Mouse (Mus musculus): ENCODE data around the gene Arhgap10.

The Arhgap10 gene

DNA sequence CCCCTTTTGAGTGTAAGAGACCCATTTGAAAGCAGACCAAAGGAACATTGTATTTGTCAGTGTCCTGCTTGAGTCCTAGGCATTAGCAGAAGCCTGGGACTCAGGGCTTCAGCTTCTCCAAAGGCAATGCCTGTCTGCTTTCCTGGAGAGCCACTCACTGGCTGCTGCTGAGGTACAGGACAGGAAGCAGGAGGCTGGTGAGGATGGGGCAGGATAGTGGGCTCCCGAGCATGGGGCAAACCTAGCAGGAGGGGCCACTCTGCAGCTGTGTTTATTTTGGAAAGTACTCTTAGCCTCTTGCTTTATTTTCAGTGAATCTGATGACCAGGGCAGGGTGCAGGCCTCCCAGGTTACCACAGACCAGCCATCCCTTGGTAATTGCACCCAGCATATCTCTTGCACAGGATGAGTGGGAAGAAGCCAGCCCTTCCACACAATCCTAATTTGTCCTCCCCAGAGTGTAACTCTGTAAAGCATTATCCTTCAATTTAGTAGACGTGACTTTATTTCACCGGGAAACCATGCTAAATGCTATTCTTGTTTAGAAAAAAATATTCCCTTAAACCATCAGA is 303.8 kb downstream of the Arhgap10 start:
- DNase-seq (ENCODE audit: low spot score) = no peak

DNA sequence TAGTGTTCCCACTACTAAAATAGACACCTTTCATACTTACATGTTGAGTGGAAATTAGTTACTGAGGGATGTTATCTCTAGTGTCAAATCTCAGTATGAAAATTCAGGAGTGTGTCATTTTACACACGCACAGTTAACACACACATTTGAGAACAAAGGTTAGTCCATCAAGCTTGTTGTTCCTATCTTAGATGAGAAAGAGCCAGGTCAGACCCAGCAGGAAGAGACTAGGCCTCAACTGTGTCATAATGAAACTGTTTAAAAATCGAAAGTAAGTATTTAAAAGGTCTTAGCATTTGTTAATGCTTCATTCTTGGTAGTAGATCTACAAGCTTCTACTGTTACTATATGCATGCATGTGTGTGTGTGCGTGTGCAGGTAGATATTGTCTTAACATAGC is 308.5 kb downstream of the Arhgap10 start:
- DNase-seq (ENCODE audit: low spot score) = no peak
